Mouse (Mus musculus) heart, embryonic 15.5 days (tissue): ENCODE data around the gene Tmem95. TPM values are rescaled to one million over a fixed set of nuclear protein-coding genes. Genes with fewer than 3 reads are reported as not detected.

Source experiments
- ATAC-seq: fragments of 200-750 bp; cut with Nextera tagmentation; replicated peaks from 2 replicates; pipeline ENCODE4 v1.8.0; 2017; ENCODE audit warnings: low read depth, moderate TSS enrichment; ENCODE audit not compliant: insufficient number of reproducible peaks, insufficient read depth, low FRiP score
- H3K27ac ChIP-seq: fragments of 300-500 bp; sonication (generic); 2 replicates; pipeline ENCODE4 v1.5.1; 2015; ENCODE audit warnings: mild to moderate bottlenecking, inconsistent platforms
- H3K27me3 ChIP-seq: fragments of 300-500 bp; sonication (generic); 2 replicates; pipeline ENCODE4 v1.6.1; 2015; ENCODE audit warnings: inconsistent platforms
- H3K36me3 ChIP-seq: fragments of 300-500 bp; sonication (generic); 2 replicates; pipeline ENCODE4 v1.6.1; 2015; ENCODE audit warnings: mild to moderate bottlenecking, inconsistent platforms
- H3K4me1 ChIP-seq: fragments of 300-500 bp; sonication (generic); replicated peaks from 2 replicates; pipeline ENCODE4 v1.6.1; 2015; ENCODE audit warnings: inconsistent platforms
- H3K4me2 ChIP-seq: fragments of 300-500 bp; sonication (generic); 2 replicates; pipeline ENCODE4 v1.6.1; 2015; ENCODE audit warnings: inconsistent platforms, mild to moderate bottlenecking, moderate library complexity
- H3K4me3 ChIP-seq: fragments of 300-500 bp; sonication (generic); 2 replicates; pipeline ENCODE4 v1.5.1; 2015; ENCODE audit warnings: mild to moderate bottlenecking, inconsistent platforms
- H3K9ac ChIP-seq: fragments of 300-500 bp; sonication (generic); 2 replicates; pipeline ENCODE4 v1.6.1; 2015; ENCODE audit warnings: mild to moderate bottlenecking, inconsistent platforms
- H3K9me3 ChIP-seq: fragments of 300-500 bp; sonication (generic); replicated peaks from 2 replicates; pipeline ENCODE4 v1.6.1; 2016; ENCODE audit warnings: inconsistent platforms
- WGBS: fragments of 180-500 bp; shearing (Covaris S2); methylation state at CpG from one replicate; pipeline ENCODE4 v1.1.7; 2015; ENCODE audit warnings: mixed read lengths; 5-methylcytosine and 5-hydroxymethylcytosine counted together
- microRNA-seq: library from miRNA; unstranded; fragments of <30 nt; microRNA quantifications from one replicate; pipeline ENCODE4, GENCODE M21; 2016
- polyA plus RNA-seq: library from polyadenylated mRNA; unstranded; fragments of >200 nt; fragmentation: Nextera tagmentation; extraction: Ambion mirVana; gene quantifications from 2 replicates; pipeline ENCODE4 v1.2.1, GENCODE M21; 2015

The Tmem95 gene
- polyA plus RNA-seq, 1 experiment from 2014 or later = not detected

DNA sequence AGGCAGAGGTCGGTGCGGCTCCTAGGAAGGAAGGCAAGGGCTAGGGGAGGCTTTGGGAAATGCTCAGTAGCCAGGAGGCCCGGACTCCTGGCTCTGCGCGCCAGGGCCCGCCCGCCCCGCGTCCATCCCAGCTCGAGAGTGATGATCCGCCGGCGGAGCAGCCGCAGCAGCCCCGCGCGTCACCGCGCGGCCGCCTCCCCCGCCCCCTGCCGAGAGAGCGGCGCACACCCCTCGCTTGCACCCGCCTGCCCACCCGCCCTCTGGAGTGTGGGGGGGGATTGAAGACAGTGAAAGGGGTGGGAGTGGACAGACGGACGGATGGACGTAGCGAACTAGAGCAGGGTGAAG lies 40.2 kb downstream of the Tmem95 start, which contains the start of gene Nlgn2:
Nlgn2 (minus strand) TSS at position 181 of the 348 bp plus-strand sequence.
- WGBS = under 1% methylated on average over 30 of the region's 32 CpGs
- H3K4me1 ChIP-seq = peaks cover 48% of the 10 kb centered on the region
- no peaks in the 10 kb centered on the region for H3K36me3 ChIP-seq
- H3K27ac ChIP-seq = peak within 1 kb of the TSS; percentile 85
- H3K27me3 ChIP-seq = peaks cover 41% of the 10 kb centered on the region
- peak within 1 kb of the TSS; percentile 73 for H3K9ac ChIP-seq
- H3K9me3 ChIP-seq = no peaks in the 10 kb centered on the region
- H3K4me3 ChIP-seq = peak within 1 kb of the TSS; percentile 72
- ATAC-seq = peak; percentile 64; the same call in 1 of the 2 replicates
- H3K4me2 ChIP-seq = peak within 1 kb of the TSS; percentile 95

DNA sequence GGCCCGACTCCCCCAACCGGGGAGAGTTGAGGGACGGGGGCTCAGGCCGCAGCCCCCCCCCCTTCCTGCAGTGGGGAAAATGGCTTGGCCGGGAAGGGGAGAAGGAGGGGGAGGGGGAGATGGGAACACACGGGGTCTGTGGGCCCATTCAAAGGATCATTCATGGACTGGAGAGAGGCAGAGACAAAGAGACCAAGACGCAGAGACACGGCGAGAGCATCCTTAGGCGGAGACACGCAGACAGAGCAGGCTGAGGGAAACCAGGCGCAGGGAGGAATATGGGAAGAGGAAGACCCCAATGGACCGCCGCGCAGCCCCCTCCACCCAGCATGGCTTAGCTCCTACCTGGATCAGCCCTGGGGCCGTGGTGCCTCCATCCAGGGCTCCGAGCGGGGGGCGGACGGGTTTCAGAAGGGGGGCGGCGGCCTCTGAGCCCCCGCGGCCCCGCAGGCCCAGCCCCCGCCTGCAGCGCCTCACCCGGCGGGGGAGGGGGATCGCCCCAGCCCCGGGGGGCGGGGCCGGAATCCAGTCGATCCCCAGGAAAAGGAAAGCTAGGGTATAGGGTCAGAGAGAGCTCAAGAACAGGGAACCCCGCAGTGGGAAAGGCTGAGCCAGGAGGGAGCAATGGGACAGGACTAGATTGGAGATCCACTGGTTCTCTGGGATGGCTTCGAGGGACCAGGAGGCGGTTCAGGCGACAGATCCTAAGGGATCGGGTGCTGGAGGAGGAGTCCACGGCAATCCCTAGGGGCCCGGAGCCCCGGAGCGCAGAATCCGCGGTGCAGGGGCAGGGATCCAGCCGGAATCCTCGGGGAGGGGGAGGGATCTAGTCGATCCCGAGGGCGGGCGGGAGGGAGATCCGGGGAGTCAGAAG lies 40.9 kb downstream of the Tmem95 start:
- ATAC-seq = no peak
- WGBS = 2% methylated on average over 45 of the region's 52 CpGs
- H3K4me1 ChIP-seq = peaks cover 48% of the 10 kb centered on the region

DNA sequence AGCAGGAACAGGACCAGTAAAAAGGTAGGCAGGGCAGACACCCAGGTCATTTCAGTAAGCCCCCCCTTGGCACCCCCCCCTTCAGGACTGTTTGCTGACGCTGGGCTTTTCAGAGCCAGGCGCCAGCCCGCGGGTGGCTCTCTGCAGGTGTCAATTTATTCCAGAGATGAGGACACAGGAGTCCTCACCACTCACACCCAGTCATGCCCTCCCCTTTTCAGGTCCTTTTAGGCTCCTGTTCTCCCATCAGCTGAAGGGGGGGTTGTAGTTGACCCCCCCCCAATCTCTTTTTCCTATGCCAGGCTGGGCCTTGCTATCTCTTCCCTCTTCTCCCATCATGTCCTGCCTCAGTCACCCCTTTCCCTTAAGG lies 41.9 kb downstream of the Tmem95 start:
- ATAC-seq = no peak
- Histone ChIP-seq H3K4me2 (peak overlapping the region; percentile 95), H3K4me1 (peaks cover 48% of the 10 kb centered on the region), H3K27ac (no peak overlapping the region), H3K9me3 (no peaks in the 10 kb centered on the region), H3K4me3 (peak overlapping the region; percentile 72), H3K36me3 (no peaks in the 10 kb centered on the region), H3K9ac (no peak overlapping the region), H3K27me3 (peaks cover 42% of the 10 kb centered on the region)
- WGBS = 19% methylated on average over 4 of the region's 4 CpGs

More for the DNA sequence above, 40.9 kb downstream of the Tmem95 start:
- Histone ChIP-seq H3K9ac (peak overlapping the region; percentile 70), H3K9me3 (no peaks in the 10 kb centered on the region), H3K36me3 (no peaks in the 10 kb centered on the region), H3K4me3 (peak overlapping the region; percentile 72), H3K27me3 (peaks cover 42% of the 10 kb centered on the region), H3K4me2 (peak overlapping the region; percentile 95), H3K27ac (peak overlapping the region; percentile 60)

GRCm38 (mm10) chr11:69835326-69835965 lies 42.4 kb downstream of the Tmem95 start:
- H3K4me2 ChIP-seq = peak overlapping the region; percentile 95
- ATAC-seq = no peak
- H3K27me3 ChIP-seq = peaks cover 42% of the 10 kb centered on the region
- no peaks in the 10 kb centered on the region for H3K36me3 ChIP-seq
- WGBS = 18% methylated on average over 9 of the region's 9 CpGs
- no peak overlapping the region for H3K27ac ChIP-seq
- H3K4me1 ChIP-seq = peaks cover 48% of the 10 kb centered on the region
- no peaks in the 10 kb centered on the region for H3K9me3 ChIP-seq
- H3K4me3 ChIP-seq = peak overlapping the region; percentile 72
- H3K9ac ChIP-seq = no peak overlapping the region

- no peak for ATAC-seq
- 8% methylated on average over 39 of the region's 48 CpGs for WGBS
- H3K27ac ChIP-seq = no peak overlapping the region
- peaks cover 44% of the 10 kb centered on the region for H3K4me1 ChIP-seq
- H3K27me3 ChIP-seq = peaks cover 42% of the 10 kb centered on the region
- H3K4me3 ChIP-seq = peak overlapping the region; percentile 49
- H3K36me3 ChIP-seq = no peaks in the 10 kb centered on the region
- H3K9ac ChIP-seq = peak overlapping the region; percentile 65
- peak overlapping the region; percentile 92 for H3K4me2 ChIP-seq
- H3K9me3 ChIP-seq = no peaks in the 10 kb centered on the region
Measured at GRCm38 (mm10) chr11:69834001-69834549, 43.7 kb downstream of the Tmem95 start.

DNA sequence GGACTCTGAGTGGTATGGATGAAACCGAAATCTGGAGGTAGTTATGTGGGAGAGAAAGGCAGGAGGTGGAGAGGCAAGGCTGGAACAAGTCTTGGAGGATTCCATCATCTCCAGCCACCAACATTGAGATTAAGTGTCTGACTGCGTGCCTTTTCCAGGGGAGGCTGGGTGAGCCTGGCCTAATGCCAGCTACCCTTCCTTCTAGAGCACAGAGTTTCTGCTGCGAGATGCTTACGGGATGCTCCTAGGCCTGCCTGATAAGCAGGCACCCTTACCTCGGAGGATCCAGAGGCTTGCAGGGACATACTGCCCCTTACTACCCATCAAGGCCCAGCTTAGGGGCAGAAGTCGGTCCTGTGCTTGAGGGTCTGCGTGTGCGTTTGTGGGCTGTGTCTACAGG lies 44.3 kb downstream of the Tmem95 start:
- Histone ChIP-seq H3K4me2 (peak overlapping the region; percentile 92), H3K27me3 (peaks cover 42% of the 10 kb centered on the region), H3K36me3 (no peaks in the 10 kb centered on the region), H3K4me1 (peaks cover 41% of the 10 kb centered on the region), H3K27ac (no peak overlapping the region), H3K9ac (peak overlapping the region; percentile 65), H3K4me3 (peak overlapping the region; percentile 49), H3K9me3 (no peaks in the 10 kb centered on the region)
- ATAC-seq = no peak
- WGBS = 38% methylated on average over 8 of the region's 8 CpGs

DNA sequence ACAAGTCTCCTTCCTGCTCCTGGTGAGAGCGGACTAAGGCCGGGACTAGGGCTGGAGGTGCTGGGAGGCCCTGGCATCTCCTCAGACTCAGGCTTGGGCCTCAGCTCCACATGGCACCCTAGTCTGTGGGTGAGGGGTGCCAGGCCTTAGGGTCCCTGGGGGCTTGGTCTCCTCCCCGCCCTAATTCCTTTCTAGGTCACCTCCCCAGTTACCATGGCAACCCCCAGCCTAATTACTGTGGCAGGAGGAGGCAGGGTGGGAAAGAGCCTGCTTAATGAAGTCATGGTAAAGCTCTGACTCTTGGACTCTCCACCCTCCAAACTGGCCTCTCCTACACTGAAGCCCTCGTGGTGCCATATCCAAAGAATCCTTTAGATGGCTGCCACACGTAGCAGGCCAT lies 49.0 kb downstream of the Tmem95 start:
- ATAC-seq = no peak
- Histone ChIP-seq H3K4me2 (no peak overlapping the region), H3K4me1 (peaks cover 5% of the 10 kb centered on the region), H3K27me3 (peaks cover 12% of the 10 kb centered on the region), H3K4me3 (no peak overlapping the region), H3K9me3 (no peaks in the 10 kb centered on the region), H3K36me3 (peaks cover 5% of the 10 kb centered on the region; the same call in 1 of the 2 replicates), H3K9ac (no peak overlapping the region), H3K27ac (no peak overlapping the region)
- 79% methylated on average over 5 of the region's 5 CpGs for WGBS

Small RNA genes lying within 50 kb of the gene (microRNA-seq; reads per million reads assigned to microRNA genes)
- not detected for gene Mir6924

Other genes starting within 250 kb of the Tmem95 start
- gene Fxr2, start 245.0 kb downstream of the Tmem95 start, polyA plus RNA-seq = 22.9 and 28.5 TPM in 2 replicates
- 0.22 TPM in 1 of 2 replicates, not detected in the other for gene Sox15, start 222.7 kb downstream of the Tmem95 start, polyA plus RNA-seq
- 38.8 and 48.1 TPM in 2 replicates for gene Mpdu1, start 215.4 kb downstream of the Tmem95 start, polyA plus RNA-seq
- gene Cd68, start 211.9 kb downstream of the Tmem95 start, polyA plus RNA-seq = 8.7 and 18.6 TPM in 2 replicates
- gene Eif4a1, start 205.6 kb downstream of the Tmem95 start, polyA plus RNA-seq = 310 and 340 TPM in 2 replicates
- 47.1 and 54.8 TPM in 2 replicates for gene Senp3, start 195.9 kb downstream of the Tmem95 start, polyA plus RNA-seq
- 0.54 and 0.99 TPM in 2 replicates for gene Tnfsf13, start 192.2 kb downstream of the Tmem95 start, polyA plus RNA-seq
- gene Tnfsf12, start 182.2 kb downstream of the Tmem95 start, polyA plus RNA-seq = 7.3 and 8.9 TPM in 2 replicates
- gene Tnfsfm13, start 181.9 kb downstream of the Tmem95 start, polyA plus RNA-seq = 2.9 and 4.2 TPM in 2 replicates
- 10.9 and 18.3 TPM in 2 replicates for gene Polr2a, start 119.4 kb downstream of the Tmem95 start, polyA plus RNA-seq
- 0.16 and 0.48 TPM in 2 replicates for gene Slc35g3, start 116.0 kb downstream of the Tmem95 start, polyA plus RNA-seq
- gene Zbtb4, start 112.1 kb downstream of the Tmem95 start, polyA plus RNA-seq = 3.1 and 3.8 TPM in 2 replicates
- gene Chrnb1, start 82.1 kb downstream of the Tmem95 start, polyA plus RNA-seq = 5.4 and 7.5 TPM in 2 replicates
- 1.8 and 2.9 TPM in 2 replicates for gene Fgf11, start 76.2 kb downstream of the Tmem95 start, polyA plus RNA-seq
- gene Tmem102, start 72.4 kb downstream of the Tmem95 start, polyA plus RNA-seq = 1.1 and 2.6 TPM in 2 replicates
- gene Gm39566, start 62.7 kb downstream of the Tmem95 start, polyA plus RNA-seq = not detected in 2 replicates
- not detected in 2 replicates for gene Spem2, start 59.6 kb downstream of the Tmem95 start, polyA plus RNA-seq
- gene Spem1, start 55.8 kb downstream of the Tmem95 start, polyA plus RNA-seq = not detected in 2 replicates
- gene Nlgn2, start 40.2 kb downstream of the Tmem95 start, polyA plus RNA-seq = 1.6 and 2.2 TPM in 2 replicates
- 291 and 359 TPM in 2 replicates for gene Tmem256, start 39.5 kb downstream of the Tmem95 start, polyA plus RNA-seq
- 68.5 and 81.4 TPM in 2 replicates for gene Plscr3, start 31.6 kb downstream of the Tmem95 start, polyA plus RNA-seq
- 0.31 and 0.80 TPM in 2 replicates for gene Tnk1, start 19.3 kb downstream of the Tmem95 start, polyA plus RNA-seq
- 3.3 and 5.7 TPM in 2 replicates for gene Kctd11, start 3.4 kb upstream of the Tmem95 start, polyA plus RNA-seq
- 4.5 and 14.8 TPM in 2 replicates for gene Acap1, start 17.5 kb upstream of the Tmem95 start, polyA plus RNA-seq
- gene 2810408A11Rik, start 23.0 kb upstream of the Tmem95 start, polyA plus RNA-seq = 3.7 and 5.8 TPM in 2 replicates
- gene Neurl4, start 23.1 kb upstream of the Tmem95 start, polyA plus RNA-seq = 5.2 and 7.0 TPM in 2 replicates
- gene Gps2, start 35.9 kb upstream of the Tmem95 start, polyA plus RNA-seq = 44.8 and 54.9 TPM in 2 replicates
- gene Eif5a, start 43.9 kb upstream of the Tmem95 start, polyA plus RNA-seq = 975 and 1,130 TPM in 2 replicates
- gene Ybx2, start 57.8 kb upstream of the Tmem95 start, polyA plus RNA-seq = 5.5 and 5.7 TPM in 2 replicates
- gene Slc2a4, start 70.2 kb upstream of the Tmem95 start, polyA plus RNA-seq = 42.0 and 42.6 TPM in 2 replicates
- gene Cldn7, start 86.8 kb upstream of the Tmem95 start, polyA plus RNA-seq = 3.8 and 13.9 TPM in 2 replicates
- gene Ctdnep1, start 103.1 kb upstream of the Tmem95 start, polyA plus RNA-seq = 19.9 and 21.6 TPM in 2 replicates
- gene Elp5, start 104.5 kb upstream of the Tmem95 start, polyA plus RNA-seq = 97.8 and 99.6 TPM in 2 replicates
- 402 and 455 TPM in 2 replicates for gene Gabarap, start 113.1 kb upstream of the Tmem95 start, polyA plus RNA-seq
- 38.4 and 42.4 TPM in 2 replicates for gene Phf23, start 117.8 kb upstream of the Tmem95 start, polyA plus RNA-seq
- gene Dvl2, start 122.6 kb upstream of the Tmem95 start, polyA plus RNA-seq = 17.4 and 24.8 TPM in 2 replicates
- 200 and 235 TPM in 2 replicates for gene Acadvl, start 137.4 kb upstream of the Tmem95 start, polyA plus RNA-seq
- 4.8 and 5.1 TPM in 2 replicates for gene Dlg4, start 138.9 kb upstream of the Tmem95 start, polyA plus RNA-seq
- 0.29 TPM in 1 of 2 replicates, not detected in the other for gene Asgr1, start 176.1 kb upstream of the Tmem95 start, polyA plus RNA-seq
- 0.22 TPM in 1 of 2 replicates, not detected in the other for gene Asgr2, start 214.6 kb upstream of the Tmem95 start, polyA plus RNA-seq